Mouse (Mus musculus): ENCODE data around the gene Fcrls.

DNA sequence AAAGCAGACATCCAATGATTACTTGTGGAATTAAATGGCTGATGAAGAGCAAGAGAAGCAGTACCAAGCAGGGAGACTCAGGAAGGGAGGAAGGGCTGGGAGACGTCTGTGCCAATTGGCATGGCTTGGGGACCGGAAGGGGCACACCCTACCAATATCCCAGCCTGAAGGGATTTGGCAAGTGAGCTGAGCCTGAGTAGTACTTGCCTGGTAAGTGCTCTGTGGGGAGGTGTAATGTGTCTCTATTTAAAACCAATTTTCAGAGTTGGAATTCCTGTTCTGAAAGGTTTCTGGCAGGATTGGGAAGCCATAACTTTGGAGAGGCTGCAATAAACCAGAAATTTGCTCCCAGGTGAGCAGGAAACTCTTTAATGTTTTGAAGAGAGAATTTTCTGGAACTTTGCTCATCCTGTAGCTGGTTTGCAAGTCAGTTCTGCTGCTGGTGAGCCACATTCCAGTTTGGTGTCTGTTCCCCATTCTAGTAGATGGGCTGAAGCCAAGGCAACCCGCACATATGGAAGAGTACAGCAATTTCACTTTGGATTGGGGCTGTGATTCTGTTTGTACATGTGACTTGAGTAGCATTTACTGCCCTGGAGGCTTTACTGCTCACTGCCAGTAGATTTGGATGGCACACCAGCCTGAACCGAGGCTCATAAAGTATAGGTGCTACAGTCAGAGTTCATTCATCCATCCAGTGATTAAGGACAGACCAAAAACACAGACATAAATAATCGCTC lies 57.0 kb downstream of the Fcrls start:
- TF ChIP-seq GATA1 (IDR thresholded peaks at IDR 0.05; ENCODE audit: borderline replicate concordance, low read length) (no peak), FLI1 (IDR thresholded peaks at IDR 0.05; ENCODE audit: low read length) (no peak)
